Mouse (Mus musculus): ENCODE measurements at regions not wholly inside any gene's neighbourhood (a gene's known extent, or its start where the extent isn't known, plus 50 kb on each side); places are given as distances from the start of the nearest gene placed in this dataset.
"Not testable (repeated sequence)": the region's sequence is repeated elsewhere in the genome, so short reads cannot be mapped to it uniquely, and the experiment has no call there.

GRCm38 (mm10) chr11:12589757-12590373 is 125.1 kb upstream of the Cobl start:
- no peaks in the 10 kb centered on the region for H3K9me3 ChIP-seq (ENCODE audit: low read length)
- TF ChIP-seq CTCF (IDR thresholded peaks at IDR 0.05): no peak
- ATAC-seq: no peak
- DNase-seq (ENCODE audit: low spot score): no peak
- no peaks in the 10 kb centered on the region for H3K27me3 ChIP-seq (replicated peaks; ENCODE audit: insufficient read depth, low read length)
- H3K4me1 ChIP-seq (ENCODE audit: insufficient read depth, low read depth, low read length): no peaks in the 10 kb centered on the region
- H3K27ac ChIP-seq (ENCODE audit: low read length): no peak overlapping the region
- 71% methylated on average over 7 of the region's 7 CpGs for WGBS
- no peak overlapping the region for H3K4me2 ChIP-seq (replicated peaks; ENCODE audit: low read depth, low read length)
- no peaks in the 10 kb centered on the region for H3K36me3 ChIP-seq (ENCODE audit: insufficient read depth, low read length)
- no peak overlapping the region for H3K4me3 ChIP-seq (ENCODE audit: low read depth, low read length)
- no peak overlapping the region for H3K9ac ChIP-seq (replicated peaks; ENCODE audit: low read depth)

DNA sequence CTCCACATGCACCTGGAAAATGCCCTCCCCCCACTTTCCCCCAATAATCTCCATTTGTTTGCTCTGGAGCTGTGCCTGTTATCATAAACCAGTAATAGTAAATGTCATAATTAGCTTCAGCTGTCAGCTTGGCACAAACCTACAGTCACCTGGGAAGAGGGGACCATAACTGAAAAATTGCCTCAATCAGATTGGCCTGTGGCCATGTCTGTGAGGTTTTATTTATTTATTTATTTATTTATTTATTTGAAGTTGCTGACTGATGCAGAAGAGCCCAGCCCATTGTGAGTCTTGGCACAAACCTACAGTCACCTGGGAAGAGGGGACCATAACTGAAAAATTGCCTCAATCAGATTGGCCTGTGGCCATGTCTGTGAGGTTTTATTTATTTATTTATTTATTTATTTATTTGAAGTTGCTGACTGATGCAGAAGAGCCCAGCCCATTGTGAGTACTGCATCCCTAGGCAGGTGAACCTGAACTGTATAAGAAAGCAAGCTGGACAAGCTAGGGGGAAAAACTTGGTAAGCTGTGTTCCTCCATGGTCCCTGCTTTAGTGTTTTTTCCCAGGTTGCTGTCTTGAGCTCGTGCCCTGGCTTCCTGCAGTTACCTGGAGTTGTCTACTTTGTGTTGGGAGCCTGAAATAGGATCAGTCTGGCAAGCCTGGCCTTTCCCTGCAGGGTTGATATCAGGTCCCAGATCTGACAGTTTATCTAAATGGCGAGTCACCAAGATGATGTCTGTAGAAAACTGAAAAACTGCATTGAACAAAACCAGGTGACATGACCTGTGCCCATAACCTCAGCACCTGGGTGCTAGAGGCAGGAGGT is 120.3 kb upstream of the Cobl start:
- not testable (repeated sequence) for H3K36me3 ChIP-seq (ENCODE audit: insufficient read depth, low read length); H3K4me1 ChIP-seq (ENCODE audit: insufficient read depth, low read depth, low read length); ATAC-seq; H3K27me3 ChIP-seq (replicated peaks; ENCODE audit: insufficient read depth, low read length); H3K9ac ChIP-seq (replicated peaks; ENCODE audit: low read depth); H3K4me3 ChIP-seq (ENCODE audit: low read depth, low read length); DNase-seq (ENCODE audit: low spot score); H3K27ac ChIP-seq (ENCODE audit: low read length); H3K9me3 ChIP-seq (ENCODE audit: low read length); H3K4me2 ChIP-seq (replicated peaks; ENCODE audit: low read depth, low read length)
- 46% methylated on average over 2 of the region's 2 CpGs for WGBS

DNA sequence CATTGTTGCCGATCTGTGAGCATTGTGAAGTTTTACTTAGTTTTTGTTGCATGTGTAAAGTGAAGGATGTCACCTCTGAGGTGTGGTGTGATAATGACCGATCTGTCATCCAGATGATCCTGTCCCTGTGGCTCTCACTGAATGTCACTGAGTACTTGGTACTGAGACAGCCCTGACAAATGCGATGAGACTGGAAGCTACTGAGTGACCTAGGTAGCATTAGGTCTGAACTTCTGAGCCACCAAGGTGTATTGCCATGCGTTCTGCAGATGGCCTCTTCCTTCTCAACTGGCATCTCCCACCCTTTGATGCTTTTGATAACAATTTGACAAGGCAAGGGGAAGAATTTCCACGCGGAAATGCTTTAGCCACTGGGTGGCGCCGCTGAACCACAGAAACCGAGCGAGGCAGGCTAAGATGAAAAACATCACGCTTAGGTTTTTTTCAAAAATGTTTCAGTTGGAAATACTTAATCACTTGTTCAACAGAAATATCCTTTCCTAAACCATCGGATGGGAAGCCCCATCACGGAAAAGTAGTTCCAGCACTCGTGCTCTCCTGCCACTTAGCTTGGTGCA is 114.3 kb upstream of the Cobl start:
- no peaks in the 10 kb centered on the region for H3K9me3 ChIP-seq (ENCODE audit: low read length)
- DNase-seq (ENCODE audit: low spot score) (peak; percentile 27), ATAC-seq (no peak)
- no peaks in the 10 kb centered on the region for H3K36me3 ChIP-seq (ENCODE audit: insufficient read depth, low read length)
- H3K27ac ChIP-seq (ENCODE audit: low read length): no peak overlapping the region
- H3K4me2 ChIP-seq (replicated peaks; ENCODE audit: low read depth, low read length): no peak overlapping the region
- H3K9ac ChIP-seq (replicated peaks; ENCODE audit: low read depth): no peak overlapping the region
- WGBS: 27% methylated on average over 14 of the region's 14 CpGs
- no peaks in the 10 kb centered on the region for H3K4me1 ChIP-seq (ENCODE audit: insufficient read depth, low read depth, low read length)
- TF ChIP-seq CTCF (IDR thresholded peaks at IDR 0.05) (peak; percentile 65), EP300 (IDR thresholded peaks at IDR 0.05) (no peak)
- H3K4me3 ChIP-seq (ENCODE audit: low read depth, low read length): no peak overlapping the region
- H3K27me3 ChIP-seq (replicated peaks; ENCODE audit: insufficient read depth, low read length): no peaks in the 10 kb centered on the region

GRCm38 (mm10) chr11:12559663-12560062 is 94.9 kb upstream of the Cobl start:
- H3K4me2 ChIP-seq (replicated peaks; ENCODE audit: low read depth, low read length): no peak overlapping the region
- no peak overlapping the region for H3K4me3 ChIP-seq (ENCODE audit: low read depth, low read length)
- no peaks in the 10 kb centered on the region for H3K27me3 ChIP-seq (replicated peaks; ENCODE audit: insufficient read depth, low read length)
- no peak overlapping the region for H3K27ac ChIP-seq (ENCODE audit: low read length)
- TF ChIP-seq CTCF (IDR thresholded peaks at IDR 0.05) (no peak), EP300 (IDR thresholded peaks at IDR 0.05) (no peak)
- no peak overlapping the region for H3K9ac ChIP-seq (replicated peaks; ENCODE audit: low read depth)
- DNase-seq (ENCODE audit: low spot score): no peak
- no peaks in the 10 kb centered on the region for H3K4me1 ChIP-seq (ENCODE audit: insufficient read depth, low read depth, low read length)
- no peaks in the 10 kb centered on the region for H3K9me3 ChIP-seq (ENCODE audit: low read length)
- 67% methylated on average over 5 of the region's 5 CpGs for WGBS
- no peak for ATAC-seq
- no peaks in the 10 kb centered on the region for H3K36me3 ChIP-seq (ENCODE audit: insufficient read depth, low read length)

DNA sequence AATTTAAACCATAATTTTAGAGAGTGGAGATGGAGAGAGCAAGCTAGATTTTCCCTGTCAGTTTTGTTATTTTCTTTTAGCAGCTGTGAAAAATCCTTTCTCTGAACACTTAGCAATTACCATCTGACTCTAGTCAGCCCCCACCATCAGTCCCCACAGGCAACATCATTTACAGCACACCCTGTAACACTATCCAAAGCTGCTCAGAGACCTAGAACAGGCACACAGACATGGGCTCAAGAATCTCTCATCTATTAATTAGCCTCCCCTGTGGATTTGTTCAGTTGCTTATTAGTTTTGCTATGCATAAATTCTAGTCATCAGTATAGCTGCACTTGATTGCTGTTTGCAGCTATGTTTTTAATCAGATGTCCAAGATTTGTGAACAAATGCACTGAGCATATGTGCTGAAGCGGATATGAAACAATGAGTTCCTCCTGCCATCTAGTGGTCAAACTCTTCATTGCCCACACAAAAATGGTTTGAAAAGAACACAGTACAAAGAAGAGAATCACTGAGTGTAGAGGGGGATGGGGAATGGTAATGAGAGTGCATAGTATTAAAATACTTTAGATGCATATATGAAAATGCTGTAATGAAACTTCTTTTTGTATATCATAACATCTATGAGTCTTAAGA is 94.4 kb upstream of the Cobl start:
- ATAC-seq (no peak), DNase-seq (ENCODE audit: low spot score) (peak; percentile 48)
- Histone ChIP-seq H3K4me3 (ENCODE audit: low read depth, low read length) (no peak overlapping the region), H3K4me2 (replicated peaks; ENCODE audit: low read depth, low read length) (no peak overlapping the region), H3K9ac (replicated peaks; ENCODE audit: low read depth) (no peak overlapping the region), H3K27ac (ENCODE audit: low read length) (no peak overlapping the region), H3K9me3 (ENCODE audit: low read length) (no peaks in the 10 kb centered on the region), H3K27me3 (replicated peaks; ENCODE audit: insufficient read depth, low read length) (no peaks in the 10 kb centered on the region), H3K36me3 (ENCODE audit: insufficient read depth, low read length) (no peaks in the 10 kb centered on the region), H3K4me1 (ENCODE audit: insufficient read depth, low read depth, low read length) (no peaks in the 10 kb centered on the region)
- TF ChIP-seq EP300 (IDR thresholded peaks at IDR 0.05): no peak
- peak; percentile 82 for TF ChIP-seq CTCF (IDR thresholded peaks at IDR 0.05)
- WGBS: 21% methylated on average over 1 of the region's 1 CpGs

- Histone ChIP-seq H3K9ac (replicated peaks; ENCODE audit: low read depth) (no peak overlapping the region), H3K4me1 (ENCODE audit: insufficient read depth, low read depth, low read length) (no peaks in the 10 kb centered on the region), H3K4me3 (ENCODE audit: low read depth, low read length) (no peak overlapping the region), H3K36me3 (ENCODE audit: insufficient read depth, low read length) (no peaks in the 10 kb centered on the region), H3K9me3 (ENCODE audit: low read length) (no peaks in the 10 kb centered on the region), H3K27ac (ENCODE audit: low read length) (no peak overlapping the region), H3K4me2 (replicated peaks; ENCODE audit: low read depth, low read length) (no peak overlapping the region), H3K27me3 (replicated peaks; ENCODE audit: insufficient read depth, low read length) (no peaks in the 10 kb centered on the region)
- DNase-seq (ENCODE audit: low spot score) (no peak), ATAC-seq (no peak)
- 71% methylated on average over 8 of the region's 8 CpGs for WGBS
- TF ChIP-seq CTCF (IDR thresholded peaks at IDR 0.05) (no peak), EP300 (IDR thresholded peaks at IDR 0.05) (no peak)
These were observed 93.4 kb upstream of the Cobl start for GRCm38 (mm10) chr11:12558176-12558575.

Data from lung, postnatal 0 days (tissue).